Mouse (Mus musculus) G1E (cell line): ENCODE measurements around the gene Eml1.

Experiments
- CTCF ChIP-seq: IDR thresholded peaks from 2 replicates; pipeline ENCODE4 v1.5.1; 2012; ENCODE audit warnings: low read depth, low read length, inconsistent platforms, mixed read lengths
- GATA2 ChIP-seq: IDR thresholded peaks from 2 replicates; pipeline ENCODE4 v1.6.1; 2012; ENCODE audit warnings: low read depth, low read length, inconsistent platforms, borderline replicate concordance
- TAL1 ChIP-seq: conservative IDR thresholded peaks from 2 replicates; pipeline ENCODE4 v1.6.1; 2012; ENCODE audit warnings: low read depth, low read length, inconsistent platforms, mixed read lengths

- TF ChIP-seq CTCF (no peak), TAL1 (no peak), GATA2 (no peak)
Observed at GRCm38 (mm10) chr12:108480704-108481365, 110.1 kb downstream of the Eml1 start.
